Mouse (Mus musculus): ENCODE results near the gene Zdhhc7.

The Zdhhc7 gene

DNA sequence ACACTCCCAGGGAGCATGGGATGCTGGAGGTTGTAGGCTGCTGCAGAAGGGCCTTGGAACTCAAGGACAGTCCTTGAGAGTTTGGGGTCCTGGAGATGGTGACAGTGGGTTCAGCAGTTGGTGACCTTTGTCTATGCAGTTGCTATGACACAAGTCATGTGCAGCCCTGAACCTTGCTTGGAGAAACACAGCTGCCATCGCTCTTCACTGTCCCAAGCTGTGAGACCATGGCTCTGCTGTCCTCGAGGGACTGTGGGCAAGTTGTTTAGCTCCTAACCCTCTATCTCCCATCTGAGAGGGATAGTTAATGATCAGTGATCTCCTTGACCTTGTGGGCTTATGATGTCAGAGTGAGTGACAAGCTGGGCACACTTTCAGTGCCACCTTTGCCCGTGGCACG, 64.7 kb downstream of the Zdhhc7 start:
- DNase-seq (ENCODE audit: low read depth, low spot score): no peak

DNA sequence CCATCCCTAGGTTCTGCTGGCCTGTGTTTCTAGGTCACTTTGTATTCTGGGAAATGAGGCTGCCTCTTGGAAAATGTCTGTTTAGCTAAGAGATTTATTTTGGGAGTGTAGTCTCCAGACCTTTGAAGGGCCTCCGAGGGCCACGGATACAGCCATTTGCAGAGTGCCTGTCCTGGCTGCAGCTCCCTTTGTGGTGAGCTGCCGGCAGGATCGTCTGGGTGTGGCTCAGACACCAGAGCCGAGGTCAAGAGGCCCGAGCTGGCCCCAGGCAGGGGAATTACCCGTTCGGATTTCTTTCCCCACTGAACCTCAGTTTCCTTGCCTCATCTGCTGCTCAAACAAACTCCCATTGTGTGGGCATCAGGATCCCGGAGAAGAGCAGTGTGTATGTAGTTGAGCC, 65.2 kb downstream of the Zdhhc7 start:
- peak; percentile 65 for DNase-seq (ENCODE audit: low read depth, low spot score)

GRCm38 (mm10) chr8:120034471-120034870, 66.8 kb downstream of the Zdhhc7 start:
- peak; percentile 41 for DNase-seq (ENCODE audit: low read depth, low spot score)

- DNase-seq (ENCODE audit: low read depth, low spot score): peak; percentile 67
Measured at GRCm38 (mm10) chr8:120032549-120033208, 68.6 kb downstream of the Zdhhc7 start.
